Mouse (Mus musculus) hindbrain, postnatal 0 days (tissue): Measurements from ENCODE around the gene Kcnma1. TPM values are rescaled to one million over a fixed set of nuclear protein-coding genes. Genes with fewer than 3 reads are reported as not detected.

Source experiments
- ATAC-seq: fragments of 200-750 bp; cut with Nextera tagmentation; 2 replicates; pipeline ENCODE4 v1.8.0; 2017; ENCODE audit warnings: mild to moderate bottlenecking, moderate TSS enrichment, moderate library complexity
- DNase-seq: peaks from one replicate; pipeline ENCODE4 v3.0.0-alpha.2; 2015; ENCODE audit warnings: low spot score
- H3K27ac ChIP-seq: fragments of 300-500 bp; sonication (generic); 2 replicates; pipeline ENCODE4 v1.5.1; 2014; ENCODE audit warnings: mild to moderate bottlenecking
- H3K27me3 ChIP-seq: fragments of 300-500 bp; sonication (generic); 2 replicates; pipeline ENCODE4 v1.6.1; 2014; ENCODE audit warnings: low read length, mixed read lengths; ENCODE audit not compliant: insufficient read depth
- H3K36me3 ChIP-seq: fragments of 300-500 bp; sonication (generic); 2 replicates; pipeline ENCODE4 v1.6.1; 2014; ENCODE audit warnings: low read length, mixed read lengths; ENCODE audit not compliant: insufficient read depth
- H3K4me1 ChIP-seq: fragments of 300-500 bp; sonication (generic); 2 replicates; pipeline ENCODE4 v1.6.1; 2014; ENCODE audit warnings: antibody characterized with exemption, low read length, mixed read lengths; ENCODE audit not compliant: insufficient read depth
- H3K4me2 ChIP-seq: fragments of 300-500 bp; sonication (generic); 2 replicates; pipeline ENCODE4 v1.6.1; 2014; ENCODE audit warnings: low read depth, mild to moderate bottlenecking, low read length, moderate library complexity, mixed read lengths
- H3K4me3 ChIP-seq: fragments of 300-500 bp; sonication (generic); 2 replicates; pipeline ENCODE4 v1.5.1; 2014; ENCODE audit warnings: low read length
- H3K9ac ChIP-seq: fragments of 300-500 bp; sonication (generic); replicated peaks from 2 replicates; pipeline ENCODE4 v1.6.1; 2014; ENCODE audit warnings: mild to moderate bottlenecking, low read length, moderate library complexity, mixed read lengths
- H3K9me3 ChIP-seq: fragments of 300-500 bp; sonication (generic); 2 replicates; pipeline ENCODE4 v1.6.1; 2016; ENCODE audit warnings: low read length, mixed read lengths
- CTCF ChIP-seq: IDR thresholded peaks from 2 replicates; pipeline ENCODE4 v1.5.1; 2016; ENCODE audit warnings: antibody characterized with exemption, control low read depth, low read depth
- WGBS: fragments of 180-500 bp; shearing (Covaris S2); extraction: QIAGEN DNeasy Blood & Tissue Kit; methylation state at CpG from one replicate; pipeline ENCODE4 v1.1.7; 2014; 5-methylcytosine and 5-hydroxymethylcytosine counted together
- polyA plus RNA-seq: library from polyadenylated mRNA; unstranded; fragments of >200 nt; fragmentation: Nextera tagmentation; extraction: Ambion mirVana; gene quantifications from 2 replicates; pipeline ENCODE4 v1.2.1, GENCODE M21; 2015
- total RNA-seq: library from RNA; depleted of rRNA; stranded (reverse); fragments of >200 nt; gene quantifications from 2 replicates; pipeline ENCODE4 v1.2.3, GENCODE M21; 2014

The Kcnma1 gene
- total and polyA plus RNA-seq, 2 experiments from 2014 or later: 15.9 to 36.1 TPM

GRCm38 (mm10) chr14:24003450-24004381, 10.6 kb downstream of the Kcnma1 start:
- H3K4me3 ChIP-seq: peak overlapping the region; percentile 76
- H3K9ac ChIP-seq: peak overlapping the region; percentile 87
- H3K27ac ChIP-seq: peak overlapping the region; percentile 87
- no peaks in the 10 kb centered on the region for H3K27me3 ChIP-seq
- ATAC-seq (peak; percentile 54), DNase-seq (peak; percentile 73)
- H3K4me2 ChIP-seq: peak overlapping the region; percentile 81
- peaks cover 16% of the 10 kb centered on the region; the same call in 1 of the 2 replicates for H3K4me1 ChIP-seq
- 2% methylated on average over 49 of the region's 85 CpGs for WGBS
- no peak for TF ChIP-seq CTCF
- H3K9me3 ChIP-seq: no peaks in the 10 kb centered on the region
- H3K36me3 ChIP-seq: no peaks in the 10 kb centered on the region

GRCm38 (mm10) chr14:24002647-24003046, 11.6 kb downstream of the Kcnma1 start:
- 49% methylated on average over 5 of the region's 5 CpGs for WGBS
- no peaks in the 10 kb centered on the region for H3K27me3 ChIP-seq
- no peak for ATAC-seq

GRCm38 (mm10) chr14:23997912-23998311, 16.4 kb downstream of the Kcnma1 start:
- 85% methylated on average over 6 of the region's 6 CpGs for WGBS
- ATAC-seq (no peak), DNase-seq (no peak)

More at GRCm38 (mm10) chr14:24002647-24003046, 11.6 kb downstream of the Kcnma1 start:
- Histone ChIP-seq H3K4me2 (peak overlapping the region; percentile 81), H3K4me1 (peaks cover 16% of the 10 kb centered on the region; the same call in 1 of the 2 replicates), H3K27ac (no peak overlapping the region), H3K4me3 (peak overlapping the region; percentile 76), H3K9me3 (no peaks in the 10 kb centered on the region), H3K36me3 (no peaks in the 10 kb centered on the region), H3K9ac (0 out of 2 replicates have a peak overlapping the region, but pooled peaks have one; percentile 3)
- no peak for DNase-seq
- TF ChIP-seq CTCF: no peak

GRCm38 (mm10) chr14:23995831-23996230, 18.5 kb downstream of the Kcnma1 start:
- ATAC-seq (no peak), DNase-seq (no peak)
- TF ChIP-seq CTCF: no peak
- H3K27me3 ChIP-seq: no peaks in the 10 kb centered on the region
- 93% methylated on average over 3 of the region's 3 CpGs for whole genome bisulfite sequencing
- no peaks in the 10 kb centered on the region for H3K36me3 ChIP-seq
- H3K9me3 ChIP-seq: no peaks in the 10 kb centered on the region
- H3K9ac ChIP-seq: no peak overlapping the region
- no peak overlapping the region for H3K4me2 ChIP-seq
- H3K4me1 ChIP-seq: no peaks in the 10 kb centered on the region
- no peak overlapping the region for H3K4me3 ChIP-seq
- no peak overlapping the region for H3K27ac ChIP-seq

More at GRCm38 (mm10) chr14:23997912-23998311, 16.4 kb downstream of the Kcnma1 start:
- Histone ChIP-seq H3K9ac (no peak overlapping the region), H3K27me3 (no peaks in the 10 kb centered on the region), H3K4me3 (no peak overlapping the region), H3K9me3 (no peaks in the 10 kb centered on the region), H3K4me1 (peaks cover 12% of the 10 kb centered on the region; the same call in 1 of the 2 replicates), H3K36me3 (no peaks in the 10 kb centered on the region), H3K4me2 (no peak overlapping the region), H3K27ac (no peak overlapping the region)
- TF ChIP-seq CTCF: no peak

GRCm38 (mm10) chr14:23990871-23991270, 23.4 kb downstream of the Kcnma1 start:
- Histone ChIP-seq H3K4me2 (no peak overlapping the region), H3K4me1 (no peaks in the 10 kb centered on the region), H3K4me3 (no peak overlapping the region), H3K27me3 (no peaks in the 10 kb centered on the region), H3K9ac (no peak overlapping the region), H3K27ac (no peak overlapping the region), H3K9me3 (no peaks in the 10 kb centered on the region), H3K36me3 (no peaks in the 10 kb centered on the region)
- TF ChIP-seq CTCF: no peak
- DNase-seq (no peak), ATAC-seq (no peak)
- 92% methylated on average over 7 of the region's 7 CpGs for WGBS

- Histone ChIP-seq H3K4me3 (no peak overlapping the region), H3K9ac (no peak overlapping the region), H3K4me1 (no peaks in the 10 kb centered on the region), H3K9me3 (no peaks in the 10 kb centered on the region), H3K36me3 (no peaks in the 10 kb centered on the region), H3K27me3 (no peaks in the 10 kb centered on the region), H3K27ac (no peak overlapping the region), H3K4me2 (no peak overlapping the region)
- DNase-seq (no peak), ATAC-seq (no peak)
- 82% methylated on average over 11 of the region's 11 CpGs for WGBS
- no peak for TF ChIP-seq CTCF
Measured at GRCm38 (mm10) chr14:23989696-23990095, 24.6 kb downstream of the Kcnma1 start.

GRCm38 (mm10) chr14:23982205-23982604, 32.1 kb downstream of the Kcnma1 start:
- no peaks in the 10 kb centered on the region for H3K9me3 ChIP-seq
- no peak overlapping the region for H3K9ac ChIP-seq
- H3K36me3 ChIP-seq: no peaks in the 10 kb centered on the region
- H3K4me1 ChIP-seq: no peaks in the 10 kb centered on the region
- no peak overlapping the region for H3K27ac ChIP-seq
- no peak for TF ChIP-seq CTCF
- 86% methylated on average over 8 of the region's 8 CpGs for WGBS
- H3K4me2 ChIP-seq: no peak overlapping the region
- no peak for DNase-seq
- no peaks in the 10 kb centered on the region for H3K27me3 ChIP-seq
- no peak overlapping the region for H3K4me3 ChIP-seq
- ATAC-seq: no peak
